Mouse (Mus musculus) left cerebral cortex, postnatal 4 days (tissue): ENCODE results near the gene 1600002K03Rik. TPM values are rescaled to one million over a fixed set of nuclear protein-coding genes. Genes with fewer than 3 reads are reported as not detected.

Experiments
- DNase-seq: peaks from one replicate; pipeline ENCODE4 v3.0.0-alpha.2; 2022
- intact Hi-C: fragments of 180-260 bp; cut with DNase I; formaldehyde crosslinking; loops from one replicate; pipeline ENCODE4 v1.15.1; 2025
- total RNA-seq, 2 experiments: library from RNA; stranded (reverse); gene quantifications; 2 replicates each; pipeline ENCODE4 v1.2.3; 2021

Gene 1600002K03Rik
- total RNA-seq, 2 experiments from 2014 or later: 6.0 to 6.1 TPM

DNA sequence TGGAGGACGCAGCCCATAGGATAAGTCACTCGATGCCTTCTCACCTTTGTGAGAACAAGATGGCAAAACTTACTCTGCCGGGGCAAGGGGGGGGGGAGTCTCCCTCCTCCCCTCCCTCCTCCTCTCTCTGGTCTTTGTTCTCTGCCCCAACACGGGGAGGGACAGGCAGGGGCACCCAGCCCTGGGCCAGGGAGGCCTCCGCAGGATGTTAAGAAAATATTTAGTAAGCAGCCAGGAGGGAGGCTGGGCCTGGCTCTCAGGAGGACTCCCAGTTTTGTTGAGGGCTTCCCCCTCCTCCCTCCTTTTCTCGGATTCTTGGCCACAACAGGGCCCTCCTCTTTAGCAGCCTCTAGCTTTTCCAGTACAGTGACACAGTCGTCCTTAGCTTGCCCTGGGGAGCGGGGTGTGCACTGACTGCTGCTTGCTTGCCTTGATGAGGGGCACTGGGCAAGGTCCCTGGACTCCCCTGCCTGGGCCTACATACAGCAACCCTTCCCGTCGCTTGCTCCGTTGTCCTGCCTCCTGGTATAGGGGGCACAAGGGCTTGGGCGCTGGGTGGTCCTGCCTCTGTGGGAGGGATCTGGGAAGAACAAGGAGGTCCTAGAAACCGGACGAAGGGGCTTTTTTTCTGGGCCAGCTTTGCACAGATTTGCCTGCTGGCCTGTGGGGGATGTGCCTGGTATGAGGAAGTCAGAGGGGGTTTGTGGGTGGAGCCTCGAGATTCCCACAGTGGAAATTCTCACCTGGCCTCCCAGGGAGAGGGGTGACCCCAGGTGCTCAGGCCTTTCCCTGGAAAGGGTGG lies 20.5 kb upstream of the 1600002K03Rik start:
- no peak for DNase-seq
- intact Hi-C loops: no loop called here

DNA sequence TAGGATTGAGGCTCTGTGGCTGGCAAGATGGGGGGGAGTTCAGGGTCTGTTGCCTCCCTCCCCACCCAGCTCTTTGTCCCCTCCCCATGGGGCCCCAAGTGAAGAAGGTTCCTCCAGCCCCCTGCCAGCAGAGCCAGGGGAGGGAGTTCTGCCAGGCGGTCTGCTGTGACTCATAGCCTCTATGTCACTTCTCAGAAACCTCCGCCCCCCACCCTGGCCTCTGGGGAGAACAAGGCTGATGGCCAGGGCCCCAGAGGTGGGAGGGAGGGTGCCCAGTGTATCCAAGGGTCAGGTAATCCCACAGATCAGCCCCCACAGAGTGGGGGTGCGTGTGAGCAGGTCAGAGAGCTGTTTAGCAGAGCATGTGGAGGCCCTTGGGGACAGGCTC lies 19.9 kb upstream of the 1600002K03Rik start:
- intact Hi-C loops: no loop called here
- DNase-seq: no peak

DNA sequence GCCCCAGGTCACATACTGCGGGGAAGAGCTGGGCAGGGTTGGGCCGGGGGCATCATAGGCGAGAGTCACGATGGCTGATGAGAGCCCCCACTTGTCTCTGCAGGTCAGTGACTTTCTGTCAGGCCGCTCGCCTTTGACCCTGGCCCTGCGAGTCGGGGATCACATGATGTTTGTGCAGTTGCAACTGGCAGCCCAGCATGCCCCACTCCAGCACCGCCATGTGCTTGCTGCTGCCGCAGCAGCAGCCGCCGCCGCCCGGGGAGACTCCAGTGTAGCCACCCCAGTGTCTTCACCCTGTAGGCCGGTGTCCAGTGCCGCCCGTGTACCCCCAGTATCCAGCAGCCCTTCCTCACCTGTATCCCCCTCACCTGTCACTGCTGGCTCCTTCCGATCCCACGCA lies 19.0 kb upstream of the 1600002K03Rik start:
- no peak for DNase-seq

DNA sequence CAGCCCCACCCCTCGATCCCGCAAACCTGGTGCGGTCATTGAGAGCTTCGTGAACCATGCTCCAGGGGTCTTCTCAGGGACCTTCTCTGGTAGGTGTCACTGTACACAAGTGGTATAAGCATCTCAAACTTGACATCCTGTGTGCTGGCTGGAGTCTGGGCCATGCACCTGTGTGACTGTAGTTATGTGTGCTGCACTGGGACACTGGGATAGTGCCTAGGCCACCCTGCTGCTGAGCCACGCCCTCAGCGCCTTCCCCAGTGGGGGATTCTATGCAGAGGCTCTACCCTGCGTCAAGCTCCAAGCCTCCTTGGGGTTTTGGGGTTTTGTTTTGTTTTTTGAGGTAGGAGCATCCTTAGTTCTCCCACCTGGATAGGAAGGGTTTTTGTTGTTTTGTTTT lies 18.4 kb upstream of the 1600002K03Rik start:
- DNase-seq: no peak
- intact Hi-C loops: no loop called here

More for the DNA sequence above, 19.0 kb upstream of the 1600002K03Rik start:
- intact Hi-C loops: no loop called here

DNA sequence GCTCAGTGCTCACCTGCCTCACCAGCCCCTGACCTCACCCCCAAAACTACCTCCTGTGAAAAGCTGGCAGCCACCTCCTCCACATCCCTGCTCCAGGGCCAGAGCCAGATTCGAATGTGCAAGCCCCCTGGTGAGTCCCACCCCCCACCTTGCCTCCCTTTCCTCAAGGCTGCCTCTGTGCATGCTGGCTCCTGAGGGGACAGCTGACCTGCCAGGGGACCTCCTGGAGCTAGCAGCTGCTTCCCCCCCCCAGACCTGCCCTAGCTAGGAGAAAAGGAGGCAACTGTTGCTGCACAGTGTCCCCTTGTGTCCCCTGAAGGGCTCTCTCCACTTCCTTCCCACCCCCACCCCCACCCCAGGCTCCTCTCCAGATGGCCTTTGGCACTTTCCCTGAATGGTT lies 17.5 kb upstream of the 1600002K03Rik start:
- intact Hi-C loops: no loop called here
- DNase-seq: no peak

DNA sequence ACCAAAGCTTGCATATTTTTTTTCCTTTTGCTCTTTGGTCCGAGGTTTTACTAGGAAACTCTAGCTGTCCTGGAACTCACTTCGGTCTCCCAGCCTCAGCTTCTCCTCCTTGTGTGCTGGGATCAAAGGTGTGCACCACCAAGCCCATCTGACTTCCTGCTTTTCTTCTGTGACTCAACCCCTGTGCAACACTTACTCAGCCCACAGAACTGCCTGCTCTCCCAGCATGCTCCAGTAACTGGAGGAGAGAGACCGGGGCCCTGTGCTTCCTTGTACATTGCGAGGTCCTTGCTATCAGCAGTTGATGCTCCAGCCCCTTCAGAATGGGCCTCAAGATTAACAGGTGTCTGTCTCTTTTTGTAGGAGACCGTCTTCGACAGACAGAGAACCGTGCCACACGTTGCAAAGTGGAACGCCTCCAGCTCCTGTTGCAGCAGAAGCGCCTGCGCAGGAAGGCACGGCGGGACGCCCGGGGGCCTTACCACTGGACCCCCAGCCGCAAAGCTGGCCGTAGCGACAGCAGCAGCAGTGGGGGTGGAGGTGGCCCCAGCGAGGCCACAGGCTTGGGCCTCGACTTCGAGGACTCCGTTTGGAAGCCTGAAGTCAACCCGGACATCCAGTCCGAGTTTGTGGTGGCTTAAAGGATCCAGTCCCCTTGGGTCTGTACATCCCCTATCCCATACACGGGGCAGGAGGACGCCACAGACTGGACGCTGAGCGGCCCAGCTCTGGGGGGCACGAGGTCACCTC lies 16.6 kb upstream of the 1600002K03Rik start:
- intact Hi-C loops: no loop called here
- DNase-seq: no peak

DNA sequence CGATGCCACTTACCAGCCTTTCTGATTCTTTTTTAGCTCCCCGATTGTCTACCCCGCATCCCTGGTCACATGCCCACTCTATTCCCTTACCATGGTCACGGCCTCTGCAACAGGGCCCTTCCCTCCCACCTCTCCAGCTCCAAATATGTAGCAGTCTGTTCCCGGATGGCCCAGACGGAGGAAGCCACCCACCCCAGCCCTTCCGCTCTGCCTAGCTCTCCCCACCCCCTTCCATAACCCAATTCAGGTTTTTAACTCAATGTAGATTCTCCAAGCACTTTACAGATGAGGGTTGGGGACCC lies 16.0 kb upstream of the 1600002K03Rik start:
- no peak for DNase-seq
- intact Hi-C loops: no loop called here

DNA sequence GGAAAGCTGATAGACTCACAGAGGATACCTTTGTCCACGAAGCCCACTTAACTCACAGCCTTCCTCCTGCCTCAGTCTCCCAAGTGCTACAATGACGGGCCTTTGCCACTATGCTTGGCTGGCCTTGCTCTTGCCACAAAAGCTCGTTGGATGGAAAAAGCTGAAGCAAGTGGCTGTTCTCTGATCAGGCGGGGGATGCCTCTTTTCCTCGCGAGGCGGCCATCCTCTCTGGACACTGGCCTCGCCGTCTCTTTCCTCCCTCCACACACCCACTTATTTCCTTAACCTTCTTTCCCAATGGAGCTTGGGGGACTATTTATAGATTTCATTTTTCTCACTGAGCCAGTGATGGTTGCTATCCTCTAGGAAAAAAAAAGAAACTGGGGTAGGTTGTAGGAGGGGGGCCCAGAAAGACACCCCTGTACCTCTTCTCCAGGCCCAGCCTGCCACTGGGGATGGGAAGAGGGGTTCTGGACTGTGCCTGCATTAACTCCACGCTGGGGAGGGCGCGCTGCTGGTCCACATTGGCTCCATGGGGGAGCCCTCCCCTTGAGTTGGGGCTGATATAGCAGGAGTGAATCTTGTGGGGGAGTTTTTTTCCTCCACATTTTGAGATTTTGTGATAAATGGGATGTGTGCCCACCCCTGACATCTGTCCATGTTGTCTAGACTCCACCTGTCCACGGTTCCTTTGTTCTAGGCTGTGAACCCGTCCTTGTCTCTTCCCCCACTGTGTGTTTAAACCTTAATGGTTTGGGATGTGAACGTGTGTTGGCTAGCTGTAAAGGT lies 15.4 kb upstream of the 1600002K03Rik start:
- DNase-seq: no peak
- intact Hi-C loops: no loop called here

DNA sequence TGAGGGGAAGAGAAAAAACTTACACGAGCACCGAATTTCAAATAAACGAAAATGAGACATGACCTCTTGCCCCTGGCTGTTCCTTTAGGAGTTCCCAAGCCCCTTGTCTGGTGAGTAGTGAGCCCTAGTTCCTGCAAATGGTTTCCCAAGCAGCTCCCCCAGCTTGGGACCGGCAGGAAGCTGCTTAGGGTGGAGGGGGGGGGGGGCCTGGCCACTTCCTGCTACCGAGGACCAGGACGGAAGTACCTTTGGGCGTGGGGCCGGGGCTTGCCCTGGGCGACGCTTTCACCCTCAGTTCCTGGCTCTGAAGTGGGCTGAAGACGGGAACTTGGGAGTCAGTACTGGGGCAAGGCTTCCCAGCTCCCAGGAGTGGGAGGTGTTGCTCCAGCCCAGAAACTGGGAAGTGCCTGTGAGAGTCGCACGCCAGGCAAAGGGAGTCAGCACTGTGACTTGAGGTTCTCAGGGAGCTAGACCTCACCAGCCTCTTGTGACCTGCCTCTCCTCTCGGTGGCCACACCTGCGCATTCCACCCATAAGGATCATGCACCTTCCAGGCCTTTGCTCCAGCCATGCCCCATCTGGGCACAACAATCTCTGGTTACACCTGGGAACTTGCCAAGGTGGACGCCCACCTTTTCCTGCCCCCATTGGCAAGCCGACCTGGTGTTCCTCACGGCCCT lies 14.3 kb upstream of the 1600002K03Rik start:
- intact Hi-C loops: no loop called here
- DNase-seq: no peak

DNA sequence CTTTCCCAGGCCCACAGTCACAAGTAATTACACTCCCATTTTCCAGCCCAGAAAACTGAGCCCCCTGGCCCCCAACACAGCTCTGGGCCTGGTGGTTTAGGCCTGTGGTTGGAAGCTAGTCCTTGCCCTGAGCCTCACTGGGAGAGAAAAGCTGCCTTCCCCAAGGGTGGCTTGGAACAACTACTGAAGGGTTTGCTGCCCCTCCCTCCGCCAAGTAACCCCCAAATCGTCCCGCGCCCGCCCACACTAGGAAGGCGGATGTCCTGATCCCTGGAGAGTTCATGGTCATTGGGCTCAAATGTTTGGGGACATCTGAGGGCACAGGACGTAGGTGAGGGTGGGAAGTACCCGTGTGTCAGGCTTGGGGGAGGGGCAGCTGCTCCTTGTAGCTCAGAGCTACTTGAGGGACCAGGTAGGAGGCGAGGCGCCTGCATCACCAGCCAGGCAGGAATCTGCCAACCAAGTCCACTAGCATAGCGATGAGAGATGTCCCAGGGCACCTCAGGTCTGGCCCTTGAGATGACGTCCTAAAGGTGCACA lies 13.7 kb upstream of the 1600002K03Rik start:
- intact Hi-C loops: no loop called here
- no peak for DNase-seq

DNA sequence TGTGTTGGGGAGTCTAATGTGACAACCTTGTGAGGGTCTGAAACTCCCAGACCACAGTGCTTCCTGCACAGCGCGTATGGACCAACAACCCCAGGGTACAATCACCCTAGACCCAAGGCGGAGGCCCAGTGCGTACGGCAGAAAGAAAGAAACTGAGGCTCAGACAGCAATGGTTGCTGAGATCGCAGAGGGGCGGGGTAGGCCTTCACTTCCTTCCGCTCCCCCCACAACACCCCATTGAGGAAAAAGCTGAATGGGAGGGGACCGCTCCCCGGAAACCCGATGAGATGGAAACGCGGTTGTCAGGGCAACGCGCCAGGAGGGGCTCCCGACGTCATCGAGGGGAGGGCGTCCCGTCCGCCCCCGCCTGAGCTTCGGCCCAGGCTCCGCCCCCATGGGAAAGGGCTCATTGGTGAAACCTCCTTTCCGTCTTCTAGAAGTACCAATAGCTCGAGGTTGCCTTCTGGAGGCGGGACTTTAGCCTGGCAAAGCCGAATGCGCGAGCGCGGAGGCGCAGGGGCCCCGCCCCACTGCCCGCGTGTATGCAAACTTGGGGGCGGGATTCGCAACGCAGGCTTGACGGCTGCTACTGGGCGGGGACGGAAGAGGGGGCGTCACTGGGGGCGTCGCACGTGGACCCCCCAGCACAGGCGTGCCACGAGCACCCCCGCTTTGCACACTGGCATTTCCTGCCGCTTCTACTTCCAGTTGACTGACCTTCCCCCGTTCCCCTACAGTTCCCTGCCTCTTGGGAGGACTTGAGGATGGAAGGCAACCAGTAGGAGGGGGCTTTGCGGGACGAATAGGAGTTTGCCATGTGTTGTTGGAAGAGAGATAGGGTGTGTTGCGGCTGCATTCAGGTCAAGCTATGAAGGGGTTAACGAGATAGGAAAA lies 12.9 kb upstream of the 1600002K03Rik start:
- intact Hi-C loops: no loop called here

DNA sequence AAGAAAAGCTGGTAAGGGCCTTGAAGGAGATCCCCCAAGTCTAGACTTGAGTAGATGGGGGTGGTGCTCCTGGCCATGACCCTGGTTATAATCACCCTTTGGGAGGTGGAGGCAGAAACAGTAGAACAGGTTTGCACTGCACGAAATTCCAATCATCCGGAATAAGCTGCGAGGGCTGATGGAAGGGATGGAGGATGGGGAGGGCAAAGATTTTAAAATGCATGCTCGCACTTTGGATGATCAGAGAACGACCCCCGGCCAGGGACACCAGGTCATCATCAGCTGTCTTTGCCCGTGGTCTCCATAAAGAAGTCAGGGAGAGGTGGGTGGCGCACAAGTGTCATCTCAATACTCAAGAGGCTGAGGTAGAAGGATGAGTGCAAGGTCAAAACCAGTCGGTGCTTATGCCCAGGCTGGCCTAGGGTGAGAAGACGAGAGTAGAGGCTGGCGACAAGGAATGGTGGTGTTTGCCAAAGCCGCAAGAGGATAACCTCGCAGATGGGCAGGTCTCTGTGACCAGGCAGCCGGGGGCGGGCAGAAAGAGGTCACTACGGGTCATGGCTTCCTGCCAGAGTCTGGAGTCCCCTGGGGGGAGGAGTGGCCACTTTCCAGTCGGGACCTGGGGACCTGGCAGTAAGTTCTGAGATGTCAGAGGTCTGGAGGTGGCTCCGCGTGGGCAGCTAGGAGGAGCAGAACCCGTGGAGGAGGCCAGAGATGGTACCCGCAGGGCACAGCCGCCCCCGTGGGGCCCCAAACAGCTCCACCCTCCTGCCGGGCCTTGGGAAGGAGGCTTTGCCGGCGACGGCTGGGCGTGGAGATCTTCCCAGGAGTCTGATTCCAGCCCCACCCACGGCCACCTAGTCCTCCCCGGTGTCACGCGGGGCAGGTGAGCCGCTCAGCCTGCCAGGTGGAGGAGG lies 12.0 kb upstream of the 1600002K03Rik start:
- DNase-seq: peak; percentile 71
- intact Hi-C loops: no loop called here

More for the DNA sequence above, 12.9 kb upstream of the 1600002K03Rik start:
- DNase-seq: peak; percentile 99

DNA sequence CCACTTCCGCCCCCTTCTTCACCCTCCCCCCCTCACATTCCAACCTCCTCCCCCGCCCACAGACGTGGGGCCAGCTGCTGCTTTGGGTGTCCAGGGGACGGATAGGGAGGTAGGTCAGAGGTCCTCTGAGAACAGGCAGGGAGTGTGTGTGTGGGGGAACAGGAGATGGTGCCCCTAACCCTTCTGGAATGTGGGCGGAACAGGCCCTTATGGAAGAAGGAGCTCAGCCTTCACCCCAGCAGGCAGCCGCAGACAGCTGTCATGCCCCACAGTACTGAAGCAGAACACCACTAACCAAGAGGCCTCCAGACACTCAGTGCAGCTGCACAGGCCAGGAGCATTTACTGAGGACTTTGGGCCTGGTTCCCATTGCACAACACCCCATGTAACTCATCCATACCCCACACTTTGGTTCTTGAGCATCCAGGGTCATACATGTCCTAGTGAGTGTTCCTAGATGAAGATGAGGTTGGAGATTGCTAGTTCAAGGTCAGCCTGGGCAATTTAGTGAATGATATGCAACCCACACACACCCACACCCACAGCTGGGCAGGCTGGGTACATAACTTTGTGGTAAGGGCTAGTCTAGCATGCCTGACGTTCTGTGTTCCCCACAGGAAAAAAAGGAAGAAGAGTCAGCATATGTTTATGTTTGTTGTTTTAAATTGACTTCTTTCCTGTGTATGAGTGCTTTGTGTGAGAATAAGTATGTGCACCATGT lies 11.1 kb upstream of the 1600002K03Rik start:
- DNase-seq: no peak
- intact Hi-C loops: no loop called here

DNA sequence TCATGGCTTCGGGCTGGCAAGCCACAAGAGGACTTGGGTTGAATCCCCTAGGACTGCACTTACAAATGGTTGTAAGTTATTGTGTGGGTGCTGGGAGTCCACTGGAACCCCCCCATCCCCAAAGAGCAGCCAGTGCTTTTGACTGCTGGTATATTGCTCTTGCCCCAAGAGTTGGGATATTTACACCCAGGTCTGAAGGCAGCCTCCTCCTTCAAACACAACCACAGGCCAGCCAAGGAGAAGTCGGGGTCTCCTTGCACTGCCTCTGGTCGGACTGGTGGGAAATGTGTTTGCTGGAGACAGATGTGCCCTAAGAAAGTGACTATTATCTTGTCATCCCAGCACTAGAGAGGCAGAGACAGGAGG lies 10.5 kb upstream of the 1600002K03Rik start:
- DNase-seq: no peak
- intact Hi-C loops: no loop called here

DNA sequence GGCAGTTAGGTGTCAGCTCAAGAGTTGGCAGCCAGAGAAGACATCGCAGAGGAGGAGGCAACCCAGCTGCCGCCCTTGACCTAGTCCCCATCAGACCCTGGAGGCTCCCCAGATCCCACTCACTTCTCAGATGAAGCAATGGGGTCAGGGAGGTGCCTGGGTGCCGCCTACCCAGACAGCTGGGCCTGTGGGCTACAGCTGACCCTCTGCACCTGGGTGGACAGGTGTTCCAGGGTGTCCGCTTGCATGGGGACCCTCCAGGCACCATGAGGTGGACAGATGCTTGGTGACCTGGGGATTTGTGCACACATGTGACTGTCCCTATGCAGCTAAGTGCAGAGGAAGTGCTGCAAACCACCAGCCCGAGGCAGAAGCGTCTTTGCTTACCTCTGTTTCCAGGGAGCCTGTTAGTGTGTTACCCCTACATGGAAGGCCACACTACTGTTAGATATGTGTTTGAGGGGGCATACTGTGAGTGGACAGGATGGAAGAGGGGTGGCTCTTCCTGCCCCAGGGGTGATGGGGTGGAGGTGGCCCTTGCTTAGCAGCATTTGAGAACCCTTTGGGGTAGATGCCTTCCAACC lies 9.9 kb upstream of the 1600002K03Rik start:
- intact Hi-C loops: no loop called here
- no peak for DNase-seq

DNA sequence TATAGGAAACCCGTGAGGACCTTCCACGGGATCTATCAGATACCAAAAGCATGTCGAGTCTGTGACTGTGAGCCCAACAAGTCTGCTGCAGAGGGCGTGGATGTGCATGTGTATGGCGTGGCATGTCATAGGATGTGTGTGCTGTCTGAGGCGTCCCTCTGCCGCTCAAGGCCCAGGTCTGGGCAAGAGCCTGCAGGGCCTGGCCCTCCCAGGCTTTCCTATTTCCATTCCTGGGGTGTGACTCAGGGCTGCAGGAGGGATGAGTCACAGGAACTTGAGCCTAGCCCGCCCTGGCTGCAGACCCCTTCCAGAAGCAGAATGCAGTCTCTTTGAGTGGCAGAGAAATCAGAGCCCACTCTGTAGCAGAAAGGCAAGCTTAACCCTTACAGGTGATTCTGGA lies 9.0 kb upstream of the 1600002K03Rik start:
- intact Hi-C loops: loop anchor here (2.0 kb wide), 1 partner anchor 15 kb away; the partner anchor contains the start of gene Midn
- DNase-seq: no peak

DNA sequence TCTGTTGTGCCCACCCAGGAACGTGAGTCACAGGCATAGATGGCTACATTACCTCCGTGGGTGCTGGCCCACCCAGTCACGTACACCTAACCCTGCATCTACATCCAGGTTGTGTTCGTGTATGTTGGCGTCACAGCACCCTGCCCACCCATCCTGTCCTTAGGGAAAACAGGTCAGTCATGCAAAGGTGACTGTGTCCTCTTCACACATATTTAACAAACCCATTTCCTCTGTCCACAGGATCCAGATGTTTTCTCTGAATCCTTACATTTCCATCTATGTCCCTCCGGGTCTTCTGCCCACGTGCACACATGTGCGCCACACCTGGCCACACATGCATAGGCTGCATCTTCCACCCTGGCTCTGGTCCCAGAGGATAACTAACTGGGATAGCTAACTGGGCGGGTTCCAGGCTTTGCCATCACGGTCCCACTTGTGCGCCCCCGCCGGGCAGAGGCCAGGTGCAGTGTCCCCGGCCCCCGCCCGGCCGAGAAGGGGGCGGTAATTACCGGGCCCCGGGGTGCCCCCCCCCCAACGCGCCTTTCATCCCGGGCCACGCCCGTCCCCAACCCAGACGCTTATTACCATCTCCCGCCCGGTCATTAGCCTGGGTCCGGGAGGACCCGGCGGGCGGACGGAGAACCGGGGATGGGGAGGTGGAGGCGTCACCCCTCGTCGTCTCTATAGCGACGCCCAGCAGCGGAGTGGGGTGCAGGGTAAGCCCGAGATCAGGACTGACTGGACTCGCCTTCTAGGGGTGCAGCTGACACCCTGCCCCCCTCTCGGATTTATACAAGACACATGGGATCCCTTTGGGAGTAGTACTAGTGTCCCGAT lies 8.4 kb upstream of the 1600002K03Rik start:
- intact Hi-C loops: loop anchor here (2.0 kb wide), 1 partner anchor 16 kb away; the partner anchor contains the start of gene Midn
- DNase-seq: no peak
